In genomic region chr17:46419717-46420116, GRCm38 (mm10) we compare ENCODE assay signal across 26 mouse cellular contexts. TPM values are rescaled to one million over a fixed set of nuclear protein-coding genes. Genes with fewer than 3 reads are reported as not detected.
DNase-seq lines count a peak whose midpoint lies in the region; ATAC-seq and TF ChIP-seq lines count a peak whose summit lies in the region.
"Had no signal": no experiment of that assay in that cellular context is flagged by ENCODE, and none has a peak within 500 bp of the region (broad histone marks: within the 10 kb centered on the region; RNA-seq: fewer than 3 reads in every experiment).

No protein-coding gene starts in this region.

- no peak for TF ChIP-seq EP300 in liver, postnatal 0 days (IDR thresholded peaks at IDR 0.05; ENCODE audit: low read depth)
- no peak for TF ChIP-seq EP300 in CH12.LX (IDR thresholded peaks at IDR 0.05; ENCODE audit: low read length)
- no peak; a peak in 1 of 4 replicates for TF ChIP-seq EP300 in MEL (IDR thresholded peaks at IDR 0.05; ENCODE audit: low read depth in 1 of 2, low read length in 2 of 2)

- no peak overlapping the region for H3K9ac ChIP-seq in liver, postnatal 0 days (replicated peaks)
- no peak overlapping the region for H3K9ac ChIP-seq in liver, embryonic 12.5 days
- H3K9ac ChIP-seq in CH12.LX (ENCODE audit: insufficient read depth, low read depth) (no peak overlapping the region), MEL (ENCODE audit: control insufficient read depth, low read depth, low read length, poor library complexity, severe bottlenecking) (no peak overlapping the region)
- H3K9ac ChIP-seq: heart, embryonic 13.5 days; liver, embryonic 13.5 days; lung, embryonic 15.5 days had no signal

- dilution Hi-C loops in CH12.LX (cut with MboI; ENCODE audit: extremely low pct_ligation_motif_present, extremely low pct_unique_long_range_greater_than_20kb, low sequenced_read_pairs): no loop called here

- no peak for ATAC-seq in liver, postnatal 0 days
- no peak for ATAC-seq in liver, embryonic 12.5 days
- peak; percentile 60; the same call in 1 of the 2 replicates for ATAC-seq in megakaryocyte progenitor cell, adult 5-6 weeks (replicated peaks; ENCODE audit: poor library complexity)
- no peak for ATAC-seq in CD4-positive, CD25-positive, alpha-beta regulatory T cell, adult 4 months
- ATAC-seq: forebrain, embryonic 14.5 days; midbrain, embryonic 16.5 days had no signal

- no peaks in the 10 kb centered on the region for H3K9me3 ChIP-seq in liver, postnatal 0 days (ENCODE audit: low read length)
- no peaks in the 10 kb centered on the region for H3K9me3 ChIP-seq in liver, embryonic 12.5 days (replicated peaks)
- H3K9me3 ChIP-seq in CH12.LX (replicated peaks; ENCODE audit: low read length) (no peaks in the 10 kb centered on the region), MEL (replicated peaks; ENCODE audit: insufficient read depth, low read length) (no peaks in the 10 kb centered on the region)
- H3K9me3 ChIP-seq: heart, embryonic 13.5 days; limb, embryonic 10.5 days; liver, embryonic 13.5 days; lung, embryonic 15.5 days had no signal

- H3K79me2 ChIP-seq in CH12.LX (replicated peaks; ENCODE audit: control insufficient read depth, extremely low read depth, insufficient read depth, poor library complexity, severe bottlenecking) (no peaks in the 10 kb centered on the region), MEL (ENCODE audit: control insufficient read depth, insufficient read depth, low read length, poor library complexity) (no peaks in the 10 kb centered on the region)

- no peak overlapping the region for H3K27ac ChIP-seq in liver, postnatal 0 days (ENCODE audit: low read depth)
- no peak overlapping the region for H3K27ac ChIP-seq in liver, embryonic 12.5 days
- H3K27ac ChIP-seq in CH12.LX (ENCODE audit: insufficient read depth, low read depth) (no peak overlapping the region), MEL (ENCODE audit: control insufficient read depth, low read depth, low read length) (no peak overlapping the region)
- H3K27ac ChIP-seq: heart, adult 2 months; heart, embryonic 13.5 days; layer of hippocampus, adult 2 months; limb, embryonic 10.5 days; liver, embryonic 13.5 days; lung, embryonic 15.5 days had no signal

- H3K4me1 ChIP-seq in liver, postnatal 0 days (ENCODE audit: insufficient read depth): no peaks in the 10 kb centered on the region
- no peaks in the 10 kb centered on the region for H3K4me1 ChIP-seq in liver, embryonic 12.5 days
- H3K4me1 ChIP-seq in CH12.LX (ENCODE audit: control insufficient read depth in 1 of 2, insufficient read depth in 2 of 2): peaks cover 0 to 2% of the 10 kb centered on the region in 2 experiments; a peak in 1 of 4 replicates
- H3K4me1 ChIP-seq in MEL (ENCODE audit: control insufficient read depth in 1 of 2, insufficient read depth in 2 of 2, low read length in 2 of 2): peaks cover 0 to under 1% of the 10 kb centered on the region in 2 experiments; a peak in 1 of 4 replicates
- H3K4me1 ChIP-seq: heart, embryonic 13.5 days; limb, embryonic 10.5 days; liver, embryonic 13.5 days; lung, embryonic 15.5 days had no signal

- no peaks in the 10 kb centered on the region for H3K36me3 ChIP-seq in liver, postnatal 0 days (replicated peaks; ENCODE audit: insufficient read depth, low read length)
- 0 out of 2 replicates have a peak, but pooled peaks cover 3% of the 10 kb centered on the region for H3K36me3 ChIP-seq in liver, embryonic 12.5 days
- H3K36me3 ChIP-seq in CH12.LX (replicated peaks in 1 of 2; ENCODE audit: control insufficient read depth in 1 of 2, insufficient read depth in 1 of 2, low read length in 1 of 2): no peaks in the 10 kb centered on the region
- peaks cover 0 to 2% of the 10 kb centered on the region in 2 experiments; a peak in 1 of 4 replicates for H3K36me3 ChIP-seq in MEL (ENCODE audit: control insufficient read depth in 1 of 2, insufficient read depth in 2 of 2, low read length in 2 of 2)
- H3K36me3 ChIP-seq: liver, embryonic 13.5 days; lung, embryonic 15.5 days had no signal

- no peak for TF ChIP-seq POLR2A in CH12.LX (IDR thresholded peaks at IDR 0.05; ENCODE audit: low read depth, low read length)
- no peak for TF ChIP-seq POLR2A in MEL (IDR thresholded peaks at IDR 0.05; ENCODE audit: control insufficient read depth in 1 of 2, insufficient read depth in 1 of 2, low read depth in 1 of 2, low read length in 2 of 2, poor library complexity in 1 of 2)

- TF ChIP-seq CTCF in liver, postnatal 0 days (IDR thresholded peaks at IDR 0.05; ENCODE audit: low read depth): 0 out of 2 replicates have a peak, but pooled peaks have one; percentile 11
- TF ChIP-seq CTCF in CH12.LX (conservative IDR thresholded peaks at IDR 0.05 in 1 of 2, IDR thresholded peaks at IDR 0.05 in 1 of 2; ENCODE audit: low read depth in 2 of 2, low read length in 2 of 2) (peak in 1 of 2 experiments; percentile 39; a peak in 2 of 4 replicates), MEL (IDR thresholded peaks at IDR 0.05 in 2 of 3, conservative IDR thresholded peaks at IDR 0.05 in 1 of 3; ENCODE audit: control insufficient read depth in 1 of 3, insufficient read depth in 1 of 3, low read depth in 2 of 3, low read length in 3 of 3, poor library complexity in 1 of 3, severe bottlenecking in 1 of 3) (peak in 2 of 3 experiments; percentile 57 to 64; a peak in 5 of 6 replicates)

- no peaks in the 10 kb centered on the region for H3K27me3 ChIP-seq in liver, postnatal 0 days (ENCODE audit: insufficient read depth, low read length)
- no peaks in the 10 kb centered on the region; the same call in 1 of the 2 replicates for H3K27me3 ChIP-seq in liver, embryonic 12.5 days (replicated peaks)
- H3K27me3 ChIP-seq in CH12.LX (replicated peaks) (no peaks in the 10 kb centered on the region), MEL (ENCODE audit: control insufficient read depth in 1 of 2, insufficient read depth in 2 of 2, low read length in 2 of 2) (no peaks in the 10 kb centered on the region)
- H3K27me3 ChIP-seq: heart, embryonic 13.5 days; liver, embryonic 13.5 days; lung, embryonic 15.5 days had no signal

- DNase-seq in liver, postnatal 0 days: no peak
- DNase-seq in CH12.LX (ENCODE audit: extremely low read depth) (peak; percentile 11), MEL (ENCODE audit: low read depth, low spot score) (peak; percentile 66)
- DNase-seq in layer of hippocampus, adult 11-12 months (ENCODE audit: low spot score): no peak
- DNase-seq in lung, postnatal 10 days: no peak
- DNase-seq: adrenal gland, postnatal 14 days; cerebellum, adult 9-10 months; gastrocnemius, postnatal 14 days; heart, adult 2 months; heart, postnatal 14 days; kidney, adult 2 months; kidney, postnatal 10 days; liver, embryonic 13.5 days; lung, postnatal 4 days had no signal

- TF ChIP-seq RAD21 in CH12.LX (IDR thresholded peaks at IDR 0.05; ENCODE audit: low read depth, low read length): no peak; the same call in none of the 2 replicates
- TF ChIP-seq RAD21 in MEL (IDR thresholded peaks at IDR 0.05; ENCODE audit: low read depth, low read length): peak; percentile 55

- no peak overlapping the region for H3K4me2 ChIP-seq in liver, postnatal 0 days (ENCODE audit: low read depth, low read length)
- H3K4me2 ChIP-seq in liver, embryonic 12.5 days: no peak overlapping the region
- no peak overlapping the region for H3K4me2 ChIP-seq in CH12.LX (ENCODE audit: insufficient read depth, low read depth, poor library complexity, severe bottlenecking)
- H3K4me2 ChIP-seq: heart, embryonic 13.5 days; liver, embryonic 13.5 days; lung, embryonic 15.5 days had no signal

- in situ Hi-C loops in CH12.LX (cut with MboI; ENCODE audit: low pct_ligation_motif_present, low pct_unique_long_range_greater_than_20kb, low sequenced_read_pairs): no loop called here

- H3K4me3 ChIP-seq in liver, postnatal 0 days (ENCODE audit: low read depth, low read length): no peak overlapping the region
- no peak overlapping the region for H3K4me3 ChIP-seq in liver, embryonic 12.5 days
- H3K4me3 ChIP-seq in CH12.LX (replicated peaks in 1 of 3; ENCODE audit: low read depth in 2 of 3, low read length in 2 of 3, poor library complexity in 1 of 3) (no peak overlapping the region), MEL (ENCODE audit: control insufficient read depth in 1 of 2, insufficient read depth in 1 of 2, low read depth in 2 of 2, low read length in 2 of 2) (no peak overlapping the region)
- H3K4me3 ChIP-seq: heart, adult 2 months; heart, embryonic 13.5 days; layer of hippocampus, adult 2 months; limb, embryonic 10.5 days; liver, embryonic 13.5 days; lung, embryonic 15.5 days had no signal

RNA-seq across cellular contexts. Expression of gene Crip3, which starts 9.0 kb away (rescaled TPM):
- not detected in 2 replicates for polyA plus RNA-seq in liver, postnatal 0 days (2015; fragmentation: Nextera tagmentation; extraction: Ambion mirVana)
- polyA plus RNA-seq in liver, embryonic 12.5 days (2016; fragmentation: Nextera tagmentation; extraction: Ambion mirVana): 0.25 TPM in 1 of 2 replicates, not detected in the other
- total RNA-seq in CH12.LX (2012; rRNA removed) (not detected in 2 replicates), CH12.LX (2014; rRNA removed) (not detected in 2 replicates), MEL (2012; rRNA removed) (not detected in 2 replicates)
- polyA plus RNA-seq in CH12.LX (2012; ENCODE audit: insufficient read length, low read depth) (not detected in 2 replicates), MEL (2012; ENCODE audit: insufficient read depth in 1 of 2, insufficient read length in 2 of 2, low read depth in 1 of 2, low replicate concordance in 2 of 2, missing spikeins in 1 of 2) (not detected)
- not detected in 2 replicates for total RNA-seq in megakaryocyte progenitor cell, adult 5-6 weeks (2015)
- not detected in 2 replicates for total RNA-seq in megakaryocyte progenitor cell, adult 5-6 weeks (2017)
- not detected for polyA plus RNA-seq in CD4-positive, CD25-positive, alpha-beta regulatory T cell, adult 4 months (2017; shearing (Covaris generic))
- polyA plus RNA-seq: liver, embryonic 13.5 days had no signal

RNA-seq across cellular contexts. Expression of gene Slc22a7, which starts 18.5 kb away (rescaled TPM):
- polyA plus RNA-seq in liver, postnatal 0 days (2015; fragmentation: Nextera tagmentation; extraction: Ambion mirVana): 0.18 and 0.34 TPM in 2 replicates
- polyA plus RNA-seq in liver, embryonic 12.5 days (2016; fragmentation: Nextera tagmentation; extraction: Ambion mirVana): not detected in 2 replicates
- total RNA-seq in CH12.LX (2012; rRNA removed): not detected in 2 replicates
- not detected in 2 replicates for total RNA-seq in CH12.LX (2014; rRNA removed)
- polyA plus RNA-seq in CH12.LX (2012; ENCODE audit: insufficient read length, low read depth): not detected in 2 replicates
- total RNA-seq in MEL (2012; rRNA removed): not detected in 2 replicates
- not detected for polyA plus RNA-seq in MEL (2012; ENCODE audit: insufficient read depth in 1 of 2, insufficient read length in 2 of 2, low read depth in 1 of 2, low replicate concordance in 2 of 2, missing spikeins in 1 of 2)
- not detected in 2 replicates for total RNA-seq in megakaryocyte progenitor cell, adult 5-6 weeks (2015)
- total RNA-seq in megakaryocyte progenitor cell, adult 5-6 weeks (2017): not detected in 2 replicates
- polyA plus RNA-seq in CD4-positive, CD25-positive, alpha-beta regulatory T cell, adult 4 months (2017; shearing (Covaris generic)): not detected
- total RNA-seq: gastrocnemius, postnatal 14 days; heart, adult 2 months; heart, postnatal 14 days had no signal
- polyA plus RNA-seq: embryonic facial prominence, embryonic 14.5 days; forebrain, embryonic 14.5 days; heart, adult 2 months; heart, embryonic 13.5 days; hindbrain, embryonic 11.5 days; limb, embryonic 10.5 days; liver, embryonic 13.5 days; midbrain, embryonic 16.5 days; neural tube, embryonic 14.5 days had no signal

RNA-seq across cellular contexts. Expression of gene Zfp318, which starts 36.2 kb away (rescaled TPM):
- 1.6 and 2.2 TPM in 2 replicates for polyA plus RNA-seq in liver, postnatal 0 days (2015; fragmentation: Nextera tagmentation; extraction: Ambion mirVana)
- 4.4 and 4.5 TPM in 2 replicates for polyA plus RNA-seq in liver, embryonic 12.5 days (2016; fragmentation: Nextera tagmentation; extraction: Ambion mirVana)
- total RNA-seq in CH12.LX (2012; rRNA removed) (2.5 and 2.9 TPM in 2 replicates), CH12.LX (2014; rRNA removed) (1.4 and 1.8 TPM in 2 replicates), MEL (2012; rRNA removed) (7.9 and 8.1 TPM in 2 replicates)
- polyA plus RNA-seq in CH12.LX (2012; ENCODE audit: insufficient read length, low read depth) (2.8 and 5.0 TPM in 2 replicates), MEL (2012; ENCODE audit: insufficient read depth in 1 of 2, insufficient read length in 2 of 2, low read depth in 1 of 2, low replicate concordance in 2 of 2, missing spikeins in 1 of 2) (10 to 100 TPM; 21.3 to 36.8 TPM)
- 9.3 and 16.6 TPM in 2 replicates for total RNA-seq in megakaryocyte progenitor cell, adult 5-6 weeks (2015)
- 13.1 and 15.7 TPM in 2 replicates for total RNA-seq in megakaryocyte progenitor cell, adult 5-6 weeks (2017)
- polyA plus RNA-seq in CD4-positive, CD25-positive, alpha-beta regulatory T cell, adult 4 months (2017; shearing (Covaris generic)): 1 to 10 TPM; 5.0 to 6.7 TPM

Comparison
In these comparisons a context has a peak if more than half of its experiments do, and no peak if none do; other contexts are left out.
1. DNase-seq: peak in CH12.LX (single experiment) and MEL (single experiment); none in liver, postnatal 0 days (single experiment), layer of hippocampus, adult 11-12 months (single experiment) and lung, postnatal 10 days (single experiment).